Mouse (Mus musculus) CH12.LX (cell line): ENCODE results near the gene Gm27021. TPM values are rescaled to one million over a fixed set of nuclear protein-coding genes. Genes with fewer than 3 reads are reported as not detected.

ENCODE experiments used
- DNase-seq: peaks from one replicate; pipeline ENCODE4 v3.0.0-alpha.2; 2013; ENCODE audit errors: extremely low read depth
- H3K27ac ChIP-seq: 2 replicates; pipeline ENCODE4 v1.5.1; 2012; ENCODE audit warnings: low read depth, mild to moderate bottlenecking, control low read depth, moderate library complexity; ENCODE audit not compliant: insufficient read depth
- H3K27me3 ChIP-seq: replicated peaks from 2 replicates; pipeline ENCODE3; 2012; ENCODE audit warnings: inconsistent platforms
- H3K36me3 ChIP-seq, 2 experiments: replicated peaks in 1 of 2; 2 replicates each; pipeline versions ENCODE3 to v1.6.1; 2012; ENCODE audit warnings: inconsistent platforms in 1 of 2, low read length in 1 of 2, mild to moderate bottlenecking in 1 of 2, mixed read lengths in 1 of 2, moderate library complexity in 1 of 2; ENCODE audit not compliant: control insufficient read depth in 1 of 2, insufficient read depth in 1 of 2
- H3K4me1 ChIP-seq, 2 experiments: 2 replicates each; pipeline ENCODE4 v1.6.1; 2012; ENCODE audit warnings: inconsistent platforms in 1 of 2, moderate library complexity in 1 of 2; ENCODE audit not compliant: insufficient read depth in 2 of 2, control insufficient read depth in 1 of 2
- H3K4me2 ChIP-seq: 2 replicates; pipeline ENCODE4 v1.6.1; 2012; ENCODE audit warnings: low read depth, mild to moderate bottlenecking, control low read depth; ENCODE audit not compliant: poor library complexity, insufficient read depth, severe bottlenecking
- H3K4me3 ChIP-seq, 3 experiments: fragments of 150-350 bp in 1 of 3; sonication (generic) in 1 of 3; replicated peaks in 1 of 3; 2 replicates each; pipeline versions ENCODE3 to v1.5.1; 2011 to 2012; ENCODE audit warnings: low read depth in 2 of 3, low read length in 2 of 3, mild to moderate bottlenecking in 2 of 3, moderate library complexity in 2 of 3, control low read depth in 1 of 3, improper control_type of control experiment in 1 of 3, inconsistent platforms in 1 of 3, mixed read lengths in 1 of 3; ENCODE audit not compliant: poor library complexity in 1 of 3
- H3K79me2 ChIP-seq: replicated peaks from 2 replicates; pipeline ENCODE4 v1.6.1; 2012; ENCODE audit warnings: mild to moderate bottlenecking, moderate library complexity; ENCODE audit not compliant: control insufficient read depth, poor library complexity, insufficient read depth, severe bottlenecking; ENCODE audit errors: extremely low read depth
- H3K9ac ChIP-seq: 2 replicates; pipeline ENCODE4 v1.6.1; 2012; ENCODE audit warnings: low read depth, mild to moderate bottlenecking, control low read depth, moderate library complexity; ENCODE audit not compliant: insufficient read depth
- H3K9me3 ChIP-seq: replicated peaks from 2 replicates; pipeline ENCODE3; 2012; ENCODE audit warnings: low read length, inconsistent platforms, mixed read lengths
- BHLHE40 ChIP-seq: IDR thresholded peaks from 2 replicates; pipeline ENCODE4 v1.6.1; 2011; ENCODE audit warnings: mild to moderate bottlenecking, low read depth, low read length, improper control_type of control experiment
- CHD1 ChIP-seq: IDR thresholded peaks from 2 replicates; pipeline ENCODE4 v1.6.1; 2012; ENCODE audit warnings: low read depth, low read length, improper control_type of control experiment, inconsistent platforms
- E2F4 ChIP-seq: IDR thresholded peaks from 2 replicates; pipeline ENCODE4 v1.6.1; 2011; ENCODE audit warnings: low read depth, low read length, improper control_type of control experiment; ENCODE audit not compliant: insufficient replicate concordance
- ELF1 ChIP-seq: IDR thresholded peaks from 2 replicates; pipeline ENCODE4 v1.6.1; 2014; ENCODE audit warnings: low read depth, mild to moderate bottlenecking, inconsistent platforms, low read length, improper control_type of control experiment
- EP300 ChIP-seq: IDR thresholded peaks from 2 replicates; pipeline ENCODE4 v1.6.1; 2011; ENCODE audit warnings: low read length, improper control_type of control experiment
- GABPA ChIP-seq: IDR thresholded peaks from 2 replicates; pipeline ENCODE4 v1.6.1; 2012; ENCODE audit warnings: low read depth, low read length, improper control_type of control experiment, inconsistent platforms; ENCODE audit not compliant: insufficient replicate concordance
- HCFC1 ChIP-seq: IDR thresholded peaks from 2 replicates; pipeline ENCODE4 v1.6.1; 2012; ENCODE audit warnings: low read depth, mild to moderate bottlenecking, inconsistent platforms, low read length, improper control_type of control experiment
- IRF4 ChIP-seq: IDR thresholded peaks from 2 replicates; pipeline ENCODE4 v1.6.1; 2014; ENCODE audit warnings: low read depth, mild to moderate bottlenecking, inconsistent platforms, low read length, improper control_type of control experiment
- MAX ChIP-seq: IDR thresholded peaks from 2 replicates; pipeline ENCODE4 v1.6.1; 2011; ENCODE audit warnings: low read length, improper control_type of control experiment
- MAZ ChIP-seq: IDR thresholded peaks from 2 replicates; pipeline ENCODE4 v1.6.1; 2012; ENCODE audit warnings: low read depth, mild to moderate bottlenecking, inconsistent platforms, low read length, improper control_type of control experiment, moderate library complexity
- MEF2A ChIP-seq: IDR thresholded peaks from 2 replicates; pipeline ENCODE4 v1.6.1; 2014; ENCODE audit warnings: low read depth, mild to moderate bottlenecking, inconsistent platforms, low read length, improper control_type of control experiment, borderline replicate concordance
- POLR2A ChIP-seq: IDR thresholded peaks from 2 replicates; pipeline ENCODE4 v1.6.1; 2011; ENCODE audit warnings: low read depth, mild to moderate bottlenecking, improper control_type of control experiment, low read length
- RCOR1 ChIP-seq: conservative IDR thresholded peaks from 2 replicates; pipeline ENCODE4 v1.6.1; 2012; ENCODE audit warnings: low read depth, mild to moderate bottlenecking, inconsistent platforms, low read length, improper control_type of control experiment
- SIN3A ChIP-seq: IDR thresholded peaks from 2 replicates; pipeline ENCODE4 v1.6.1; 2012; ENCODE audit warnings: low read length, improper control_type of control experiment, inconsistent platforms
- ZKSCAN1 ChIP-seq: IDR thresholded peaks from 2 replicates; pipeline ENCODE4 v1.6.1; 2012; ENCODE audit warnings: low read depth, inconsistent platforms, low read length, improper control_type of control experiment, borderline replicate concordance
- ZMIZ1 ChIP-seq: IDR thresholded peaks from 2 replicates; pipeline ENCODE4 v1.6.1; 2012; ENCODE audit warnings: low read depth, mild to moderate bottlenecking, inconsistent platforms, low read length, improper control_type of control experiment
- dilution Hi-C: fragments of 300-500 bp; cut with MboI; formaldehyde crosslinking; loops from 2 replicates; pipeline ENCODE4 v1.14.3; 2020; ENCODE audit warnings: low sequenced_read_pairs; ENCODE audit not compliant: extremely low pct_unique_long_range_greater_than_20kb, extremely low pct_ligation_motif_present
- in situ Hi-C: fragments of 300-500 bp; cut with MboI; formaldehyde crosslinking; loops from 3 replicates; pipeline ENCODE4 v1.14.3; 2019; ENCODE audit warnings: low sequenced_read_pairs, low pct_ligation_motif_present, low pct_unique_long_range_greater_than_20kb, mixed read lengths
- polyA plus RNA-seq: library from polyadenylated mRNA; unstranded; fragments of >175 nt; gene quantifications from 2 replicates; pipeline ENCODE4 v1.2.1, GENCODE M21; 2012; ENCODE audit warnings: low read depth; ENCODE audit not compliant: insufficient read length
- total RNA-seq, 2 experiments: library from RNA; depleted of rRNA; stranded (reverse); fragments of 300-350 nt in 1 of 2; fragments of >200 nt in 1 of 2; gene quantifications; 2 replicates each; pipeline ENCODE4 v1.2.3; 2012 to 2014

The Gm27021 gene
- total and polyA plus RNA-seq, 3 experiments: 1.0 to 1.1 TPM; not detected in 1

GRCm38 (mm10) chr8:120567731-120568130 lies 100.1 kb downstream of the Gm27021 start:
- TF ChIP-seq ZMIZ1: no peak
- no peak for TF ChIP-seq MAX
- no peak for TF ChIP-seq GABPA
- no peak for TF ChIP-seq ZKSCAN1
- TF ChIP-seq ELF1: no peak
- TF ChIP-seq SIN3A: no peak
- Histone ChIP-seq H3K4me3 (no peak overlapping the region), H3K4me2 (no peak overlapping the region), H3K36me3 (peaks cover 89 to 98% of the 10 kb centered on the region in 2 experiments), H3K9ac (no peak overlapping the region), H3K9me3 (peaks cover 4% of the 10 kb centered on the region), H3K4me1 (peaks cover 0 to 41% of the 10 kb centered on the region in 2 experiments; a peak in 2 of 4 replicates), H3K27me3 (no peaks in the 10 kb centered on the region), H3K79me2 (no peaks in the 10 kb centered on the region; the same call in 1 of the 2 replicates), H3K27ac (no peak overlapping the region)
- no peak for DNase-seq
- dilution Hi-C loops: no loop called here
- in situ Hi-C loops: no loop called here

DNA sequence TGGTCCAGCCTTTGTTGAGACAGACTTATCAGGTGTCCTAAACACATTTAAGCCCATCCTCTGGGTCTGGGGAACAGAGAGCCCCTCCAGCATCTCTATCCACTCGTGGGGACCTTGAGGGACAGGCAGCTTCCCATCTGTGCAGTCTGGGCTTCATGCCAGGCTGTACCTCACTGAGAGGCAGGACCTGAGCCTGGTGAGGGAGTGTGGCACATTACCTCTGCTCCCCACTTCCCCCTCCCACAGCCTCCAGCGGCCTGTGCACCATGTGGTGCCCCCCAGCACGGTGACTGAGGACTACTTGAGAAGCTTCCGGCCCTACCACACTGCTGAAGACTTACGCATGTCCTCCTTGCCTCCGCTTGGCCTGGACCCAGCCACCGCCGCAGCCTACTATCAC lies 101.2 kb downstream of the Gm27021 start:
- H3K4me1 ChIP-seq: peaks cover 3 to 47% of the 10 kb centered on the region in 2 experiments
- H3K4me3 ChIP-seq: no peak overlapping the region
- dilution Hi-C loops: no loop called here
- TF ChIP-seq E2F4: no peak
- TF ChIP-seq HCFC1: no peak
- TF ChIP-seq RCOR1: no peak
- no peak for TF ChIP-seq MEF2A
- no peak for TF ChIP-seq POLR2A
- peaks cover 83 to 98% of the 10 kb centered on the region in 2 experiments for H3K36me3 ChIP-seq
- H3K27ac ChIP-seq: no peak overlapping the region
- H3K9ac ChIP-seq: no peak overlapping the region
- DNase-seq: no peak
- peaks cover 3% of the 10 kb centered on the region; the same call in 1 of the 2 replicates for H3K79me2 ChIP-seq
- no peak overlapping the region for H3K4me2 ChIP-seq
- H3K27me3 ChIP-seq: no peaks in the 10 kb centered on the region
- in situ Hi-C loops: no loop called here
- H3K9me3 ChIP-seq: peaks cover 4% of the 10 kb centered on the region

- Histone ChIP-seq H3K9me3 (peaks cover 4% of the 10 kb centered on the region), H3K4me1 (peaks cover 3 to 54% of the 10 kb centered on the region in 2 experiments), H3K79me2 (0 out of 2 replicates have a peak, but pooled peaks cover 6% of the 10 kb centered on the region), H3K27me3 (no peaks in the 10 kb centered on the region), H3K9ac (no peak overlapping the region), H3K36me3 (peaks cover 69 to 98% of the 10 kb centered on the region in 2 experiments), H3K4me3 (no peak overlapping the region), H3K4me2 (no peak overlapping the region), H3K27ac (no peak overlapping the region)
- dilution Hi-C loops: no loop called here
- in situ Hi-C loops: no loop called here
- TF ChIP-seq MAZ: no peak
- TF ChIP-seq CHD1: no peak
- no peak for TF ChIP-seq MAX
- no peak for TF ChIP-seq EP300
- no peak for TF ChIP-seq BHLHE40
- no peak for TF ChIP-seq SIN3A
- TF ChIP-seq POLR2A: no peak
- TF ChIP-seq GABPA: no peak
- no peak for TF ChIP-seq IRF4
- no peak for DNase-seq
Measured at GRCm38 (mm10) chr8:120565151-120565711, 102.6 kb downstream of the Gm27021 start.
